Mouse (Mus musculus) cortical plate, adult 2 months (tissue): ENCODE measurements around the gene Tbl2.

Experiments
- CTCF ChIP-seq: fragments of 200-500 bp; IDR thresholded peaks from 2 replicates; pipeline ENCODE4 v1.5.1; 2011; ENCODE audit warnings: mild to moderate bottlenecking, control low read depth, low read length; ENCODE audit not compliant: insufficient read depth; ENCODE audit errors: extremely low read depth
- POLR2A ChIP-seq: fragments of 200-500 bp; IDR thresholded peaks from 2 replicates; pipeline ENCODE4 v1.6.1; 2011; ENCODE audit warnings: mild to moderate bottlenecking, low read length, control low read depth; ENCODE audit not compliant: insufficient read depth; ENCODE audit errors: extremely low read depth

GRCm38 (mm10) chr5:135107521-135108501, 41.6 kb upstream of the Tbl2 start:
- TF ChIP-seq POLR2A (no peak), CTCF (peak; percentile 43; the same call in 1 of the 2 replicates)
